Mouse (Mus musculus) midbrain, postnatal 0 days (tissue): ENCODE data around the gene Suclg2. TPM values are rescaled to one million over a fixed set of nuclear protein-coding genes. Genes with fewer than 3 reads are reported as not detected.
A peak's percentile ranks its signal among the peaks of the same experiment; 100 is the strongest.

Source experiments
- ATAC-seq: fragments of 200-750 bp; cut with Nextera tagmentation; 2 replicates; pipeline ENCODE4 v1.8.0; 2017; ENCODE audit warnings: moderate number of reproducible peaks, mild to moderate bottlenecking, moderate TSS enrichment, moderate library complexity; ENCODE audit not compliant: low FRiP score
- DNase-seq: peaks from one replicate; pipeline ENCODE4 v3.0.0-alpha.2; 2015; ENCODE audit warnings: low spot score
- H3K27ac ChIP-seq: fragments of 300-500 bp; sonication (generic); 2 replicates; pipeline ENCODE4 v1.5.1; 2014; ENCODE audit warnings: low read depth, mild to moderate bottlenecking, low read length, mixed read lengths
- H3K27me3 ChIP-seq: fragments of 300-500 bp; sonication (generic); 2 replicates; pipeline ENCODE4 v1.6.1; 2014; ENCODE audit warnings: low read length, control low read depth, mixed read lengths; ENCODE audit not compliant: insufficient read depth
- H3K36me3 ChIP-seq: fragments of 300-500 bp; sonication (generic); 2 replicates; pipeline ENCODE4 v1.6.1; 2014; ENCODE audit warnings: low read length, control low read depth, mixed read lengths; ENCODE audit not compliant: insufficient read depth
- H3K4me1 ChIP-seq: fragments of 300-500 bp; sonication (generic); 2 replicates; pipeline ENCODE4 v1.6.1; 2014; ENCODE audit warnings: mild to moderate bottlenecking, control low read depth, antibody characterized with exemption, low read length, mixed read lengths; ENCODE audit not compliant: insufficient read depth
- H3K4me2 ChIP-seq: fragments of 300-500 bp; sonication (generic); 2 replicates; pipeline ENCODE4 v1.6.1; 2014; ENCODE audit warnings: low read depth, mild to moderate bottlenecking, low read length, mixed read lengths; ENCODE audit not compliant: poor library complexity, severe bottlenecking
- H3K4me3 ChIP-seq: fragments of 300-500 bp; sonication (generic); 2 replicates; pipeline ENCODE4 v1.5.1; 2014; ENCODE audit warnings: low read depth, mild to moderate bottlenecking, low read length, moderate library complexity
- H3K9ac ChIP-seq: fragments of 300-500 bp; sonication (generic); replicated peaks from 2 replicates; pipeline ENCODE4 v1.6.1; 2014; ENCODE audit warnings: mild to moderate bottlenecking, low read length, moderate library complexity, mixed read lengths; ENCODE audit not compliant: poor library complexity, severe bottlenecking
- H3K9me3 ChIP-seq: fragments of 300-500 bp; sonication (generic); 2 replicates; pipeline ENCODE4 v1.6.1; 2016; ENCODE audit warnings: low read length, control low read depth
- CTCF ChIP-seq: IDR thresholded peaks from 2 replicates; pipeline ENCODE4 v1.5.1; 2016; ENCODE audit warnings: antibody characterized with exemption, mild to moderate bottlenecking
- WGBS: fragments of 180-500 bp; shearing (Covaris S2); extraction: QIAGEN DNeasy Blood & Tissue Kit; methylation state at CpG from one replicate; pipeline ENCODE4 v1.1.7; 2014; 5-methylcytosine and 5-hydroxymethylcytosine counted together
- polyA plus RNA-seq: library from polyadenylated mRNA; unstranded; fragments of >200 nt; fragmentation: Nextera tagmentation; extraction: Ambion mirVana; gene quantifications from 2 replicates; pipeline ENCODE4 v1.2.1, GENCODE M21; 2015
- total RNA-seq: library from RNA; depleted of rRNA; stranded (reverse); fragments of >200 nt; gene quantifications from 2 replicates; pipeline ENCODE4 v1.2.3, GENCODE M21; 2014

The Suclg2 gene
- total and polyA plus RNA-seq, 2 experiments from 2014 or later: 14.4 to 15.7 TPM

GRCm38 (mm10) chr6:95729399-95729798, 10.8 kb upstream of the Suclg2 start:
- DNase-seq (no peak), ATAC-seq (no peak)
- 90% methylated on average over 5 of the region's 5 CpGs for WGBS
- no peaks in the 10 kb centered on the region for H3K27me3 ChIP-seq
- H3K4me2 ChIP-seq: no peak overlapping the region
- H3K9ac ChIP-seq: no peak overlapping the region
- TF ChIP-seq CTCF: no peak
- H3K36me3 ChIP-seq: no peaks in the 10 kb centered on the region
- H3K27ac ChIP-seq: no peak overlapping the region
- H3K9me3 ChIP-seq: no peaks in the 10 kb centered on the region
- H3K4me1 ChIP-seq: no peaks in the 10 kb centered on the region
- no peak overlapping the region for H3K4me3 ChIP-seq

- H3K4me1 ChIP-seq: no peaks in the 10 kb centered on the region
- H3K9ac ChIP-seq: no peak overlapping the region
- WGBS: 40% methylated on average over 6 of the region's 6 CpGs
- no peak overlapping the region for H3K4me3 ChIP-seq
- no peak overlapping the region for H3K27ac ChIP-seq
- H3K36me3 ChIP-seq: no peaks in the 10 kb centered on the region
- H3K4me2 ChIP-seq: no peak overlapping the region
- TF ChIP-seq CTCF: no peak
- ATAC-seq (no peak), DNase-seq (no peak)
- H3K9me3 ChIP-seq: no peaks in the 10 kb centered on the region
- H3K27me3 ChIP-seq: no peaks in the 10 kb centered on the region
Measured at GRCm38 (mm10) chr6:95725281-95725680, 6.7 kb upstream of the Suclg2 start.

- no peaks in the 10 kb centered on the region for H3K36me3 ChIP-seq
- DNase-seq (no peak), ATAC-seq (no peak)
- no peak for TF ChIP-seq CTCF
- H3K4me1 ChIP-seq: no peaks in the 10 kb centered on the region
- H3K9me3 ChIP-seq: no peaks in the 10 kb centered on the region
- no peak overlapping the region for H3K4me3 ChIP-seq
- H3K27ac ChIP-seq: no peak overlapping the region
- WGBS: 78% methylated on average over 6 of the region's 6 CpGs
- H3K4me2 ChIP-seq: no peak overlapping the region
- H3K9ac ChIP-seq: no peak overlapping the region
- H3K27me3 ChIP-seq: no peaks in the 10 kb centered on the region
Measured at GRCm38 (mm10) chr6:95723361-95723760, 4.8 kb upstream of the Suclg2 start.

- no peaks in the 10 kb centered on the region for H3K9me3 ChIP-seq
- H3K27ac ChIP-seq: no peak overlapping the region
- H3K4me2 ChIP-seq: no peak overlapping the region
- DNase-seq: no peak
- no peaks in the 10 kb centered on the region for H3K36me3 ChIP-seq
- H3K9ac ChIP-seq: no peak overlapping the region
- H3K4me3 ChIP-seq: no peak overlapping the region
- TF ChIP-seq CTCF: no peak
- no peaks in the 10 kb centered on the region for H3K4me1 ChIP-seq
- H3K27me3 ChIP-seq: no peaks in the 10 kb centered on the region
- no peak for ATAC-seq
- WGBS: 70% methylated on average over 3 of the region's 3 CpGs
Measured at GRCm38 (mm10) chr6:95719791-95720190, 1.2 kb upstream of the Suclg2 start.

GRCm38 (mm10) chr6:95718969-95719333, 351 bp upstream of the Suclg2 start:
- Histone ChIP-seq H3K9me3 (no peaks in the 10 kb centered on the region), H3K9ac (peak overlapping the region; percentile 76), H3K27me3 (no peaks in the 10 kb centered on the region), H3K4me3 (peak overlapping the region; percentile 83), H3K4me1 (no peaks in the 10 kb centered on the region), H3K27ac (peak overlapping the region; percentile 59; the same call in 1 of the 2 replicates), H3K4me2 (peak overlapping the region; percentile 92), H3K36me3 (no peaks in the 10 kb centered on the region)
- TF ChIP-seq CTCF: no peak
- WGBS: 0% methylated on average over 1 of the region's 1 CpGs
- ATAC-seq (peak; percentile 48), DNase-seq (no peak)

GRCm38 (mm10) chr6:95717071-95717470, 1.5 kb downstream of the Suclg2 start:
- Histone ChIP-seq H3K4me2 (no peak overlapping the region), H3K4me1 (0 out of 2 replicates have a peak, but pooled peaks cover 3% of the 10 kb centered on the region), H3K27ac (no peak overlapping the region), H3K4me3 (no peak overlapping the region), H3K27me3 (no peaks in the 10 kb centered on the region), H3K9ac (no peak overlapping the region), H3K36me3 (no peaks in the 10 kb centered on the region), H3K9me3 (no peaks in the 10 kb centered on the region)
- no peak for TF ChIP-seq CTCF
- DNase-seq (no peak), ATAC-seq (no peak)
- 71% methylated on average over 3 of the region's 3 CpGs for WGBS
